Mouse (Mus musculus): ENCODE data around the gene 3110082I17Rik.

3110082I17Rik gene

DNA sequence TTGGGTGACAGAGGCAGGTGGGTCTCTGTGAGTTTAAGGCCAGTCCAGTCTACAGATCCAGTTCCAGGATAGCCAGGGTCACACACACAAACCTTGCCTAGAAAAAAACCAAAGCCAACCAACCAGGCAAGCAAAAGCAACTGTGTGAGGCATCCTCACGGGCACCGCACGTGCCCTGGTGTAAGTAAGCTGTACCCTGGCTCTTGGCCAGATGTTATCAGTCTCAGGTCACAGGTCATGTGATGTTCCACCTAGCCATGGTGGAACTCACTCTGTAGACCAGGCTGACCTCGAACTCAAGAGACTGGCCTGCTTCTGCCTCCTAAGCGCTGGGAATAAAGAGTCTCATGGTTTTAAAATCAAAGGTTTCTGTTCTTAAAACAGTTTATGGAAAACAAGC, 101.1 kb downstream of the 3110082I17Rik start:
- in situ Hi-C loops (cut with MboI, MseI) = loop anchor here (5.0 to 10.0 kb wide), 2 partner anchors 77 to 514 kb away; no protein-coding TSS in a partner anchor

DNA sequence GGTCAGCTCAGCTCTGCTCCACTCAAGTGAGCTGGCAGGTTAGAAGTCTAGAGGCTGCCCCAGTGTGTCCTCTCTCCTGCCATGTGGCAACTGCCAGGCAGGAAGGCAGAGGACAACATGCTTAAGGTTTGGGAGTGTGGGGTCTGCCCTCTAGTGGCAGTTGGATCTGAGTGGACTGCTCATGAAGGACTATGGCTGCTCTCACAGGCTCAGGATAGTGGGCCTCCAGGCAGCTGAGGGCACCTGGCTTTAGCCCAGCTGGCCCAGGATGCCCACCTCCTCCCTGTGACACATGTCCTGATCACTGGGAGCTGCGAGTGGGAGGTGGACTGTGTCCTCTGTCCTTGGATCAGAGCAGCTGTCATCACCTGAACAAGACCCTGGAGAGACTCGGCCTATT, 101.7 kb downstream of the 3110082I17Rik start:
- in situ Hi-C loops (cut with MboI, MseI) = loop anchor here (5.0 to 10.0 kb wide), 2 partner anchors 76 to 514 kb away; no protein-coding TSS in a partner anchor

DNA sequence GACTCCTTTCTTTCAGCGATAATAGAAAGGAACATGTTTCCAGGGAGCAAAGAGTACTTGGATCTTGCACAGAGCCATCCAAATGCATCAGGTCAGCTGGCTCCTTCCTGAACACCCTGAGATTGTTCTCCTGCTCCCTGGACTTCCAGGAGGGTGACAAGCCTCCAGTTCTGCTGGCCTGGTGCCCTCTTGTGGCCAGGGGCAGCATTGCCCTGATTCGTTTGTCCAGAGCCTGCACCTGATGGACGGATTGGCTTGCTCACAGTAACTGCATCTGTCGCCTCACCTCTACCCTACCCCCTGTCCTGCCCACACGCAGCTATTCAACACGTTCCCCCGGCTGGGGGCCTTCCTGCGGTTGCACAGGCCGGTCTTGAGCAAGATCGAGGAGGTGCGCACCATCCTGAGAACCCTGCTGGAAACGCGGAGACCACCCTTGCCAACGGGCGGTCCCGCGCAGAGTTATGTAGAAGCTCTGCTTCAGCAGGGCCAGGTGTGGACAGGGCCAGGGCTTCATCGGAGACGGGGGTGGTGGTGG, 105.0 kb downstream of the 3110082I17Rik start:
- in situ Hi-C loops (cut with MboI, MseI) = loop anchor here (5.0 to 10.0 kb wide), 2 partner anchors 73 to 511 kb away; no protein-coding TSS in a partner anchor

DNA sequence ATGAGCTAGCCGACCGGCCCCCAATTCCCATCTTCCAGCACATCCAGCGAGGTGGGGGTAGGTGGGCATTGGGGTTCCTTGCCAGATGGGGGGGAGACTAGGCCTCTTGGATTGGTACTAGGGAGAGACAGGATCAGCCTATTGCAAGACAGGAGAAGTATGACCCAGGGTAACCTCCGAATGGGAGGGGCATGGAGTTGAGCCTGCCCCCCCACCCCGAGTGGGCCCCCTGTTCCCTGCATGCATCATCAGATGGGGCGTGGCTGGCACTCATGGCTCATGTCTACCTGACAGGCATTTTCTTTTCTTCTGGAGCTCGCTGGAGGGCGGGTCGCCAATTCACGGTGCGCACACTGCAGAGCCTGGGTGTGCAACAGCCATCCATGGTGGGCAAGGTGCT, 106.4 kb downstream of the 3110082I17Rik start:
- in situ Hi-C loops (cut with MboI, MseI) = loop anchor here (10.0 kb wide), 1 partner anchor 509 kb away; no protein-coding TSS in a partner anchor

DNA sequence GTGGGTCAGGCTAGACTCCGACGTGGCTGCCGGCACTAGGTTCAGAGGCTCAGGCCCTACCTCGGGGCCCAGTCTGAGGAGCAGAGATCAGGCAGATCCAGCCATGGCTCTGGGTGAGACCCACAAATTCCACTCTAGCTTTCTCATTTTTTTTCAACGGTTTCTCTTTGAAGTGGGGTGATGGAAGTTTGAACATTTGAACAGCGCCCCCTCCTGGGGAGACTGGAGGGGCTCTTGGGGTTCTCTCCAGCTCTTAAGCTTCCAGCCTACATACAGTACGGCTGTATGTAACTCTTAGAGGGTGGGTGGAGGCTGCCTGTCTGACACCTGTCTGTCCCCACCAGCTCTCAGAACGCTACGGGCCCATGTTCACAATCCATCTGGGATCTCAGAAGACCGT, 106.8 kb downstream of the 3110082I17Rik start:
- in situ Hi-C loops (cut with MboI, MseI) = loop anchor here (10.0 kb wide), 1 partner anchor 509 kb away; no protein-coding TSS in a partner anchor

DNA sequence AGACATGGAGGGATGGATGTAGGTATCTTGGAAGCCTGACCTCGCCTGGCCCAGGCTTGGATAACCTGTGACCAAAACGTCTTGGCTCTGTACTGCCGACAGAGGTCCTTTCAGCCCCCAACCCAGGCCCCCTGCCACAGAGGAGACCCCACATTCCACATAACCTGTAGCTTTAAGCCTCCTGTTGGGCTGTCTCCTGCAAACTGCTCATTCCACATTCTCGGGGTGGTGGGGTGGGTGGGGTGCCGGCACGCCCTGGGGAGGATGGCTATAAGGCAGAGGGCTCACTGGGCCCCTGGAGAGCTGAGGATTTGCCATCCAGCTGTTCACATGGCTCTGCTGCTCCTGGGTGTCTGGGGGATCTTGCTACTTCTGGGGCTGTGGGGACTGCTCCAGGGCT, 108.0 kb downstream of the 3110082I17Rik start, which contains the start of gene Cyp2w1:
Gene Cyp2w1 (plus strand): TSS at position 301 of the 400 bp plus-strand sequence.
- in situ Hi-C loops (cut with MboI, MseI) = loop anchor here (10.0 kb wide), 1 partner anchor 508 kb away; no protein-coding TSS in a partner anchor

DNA sequence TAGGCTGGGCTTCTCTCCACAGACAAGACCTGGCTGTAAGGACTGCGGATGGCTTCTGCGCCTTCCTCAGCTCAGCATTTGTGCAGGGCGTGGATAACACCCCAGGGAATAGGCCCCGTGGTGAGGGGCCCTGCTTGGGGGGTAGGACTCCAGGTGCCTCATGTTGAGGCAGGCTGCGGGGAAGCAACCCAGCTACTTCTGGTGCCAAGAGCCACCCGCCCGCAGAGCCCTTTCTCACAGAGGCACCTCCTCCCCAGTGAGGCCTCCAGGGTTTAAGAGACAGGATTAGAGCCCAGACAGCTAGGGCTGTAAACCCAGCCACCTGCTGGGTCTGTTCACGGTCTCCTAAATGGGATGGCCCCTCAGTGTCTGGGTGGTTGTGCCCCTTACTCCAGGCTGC, 108.7 kb downstream of the 3110082I17Rik start:
- in situ Hi-C loops (cut with MboI, MseI) = loop anchor here (10.0 kb wide), 1 partner anchor 507 kb away; no protein-coding TSS in a partner anchor

DNA sequence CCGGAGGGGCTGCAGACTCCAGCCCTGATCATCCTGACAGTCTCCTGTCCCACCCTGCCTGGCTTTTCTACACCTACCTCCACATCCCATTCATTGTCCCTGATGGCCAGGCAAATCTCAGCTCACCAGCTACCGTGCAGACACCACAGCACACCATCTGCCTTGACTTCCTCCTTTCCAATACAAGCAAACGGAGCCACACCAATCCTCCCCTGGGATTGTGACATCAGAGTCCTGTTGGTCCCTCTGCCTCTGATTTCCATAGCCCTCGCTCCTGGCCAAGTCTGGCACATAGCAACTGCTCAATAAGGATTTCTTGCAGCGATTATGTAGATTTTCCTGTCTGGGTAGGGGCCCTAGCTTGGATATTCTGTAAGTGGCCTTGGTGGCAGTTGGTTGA, 109.2 kb downstream of the 3110082I17Rik start, which contains the start of gene Cox19:
Gene Cox19 (minus strand): TSS at position 285 of the 400 bp plus-strand sequence.
- in situ Hi-C loops (cut with MboI, MseI) = loop anchor here (10.0 kb wide), 1 partner anchor 506 kb away; no protein-coding TSS in a partner anchor

DNA sequence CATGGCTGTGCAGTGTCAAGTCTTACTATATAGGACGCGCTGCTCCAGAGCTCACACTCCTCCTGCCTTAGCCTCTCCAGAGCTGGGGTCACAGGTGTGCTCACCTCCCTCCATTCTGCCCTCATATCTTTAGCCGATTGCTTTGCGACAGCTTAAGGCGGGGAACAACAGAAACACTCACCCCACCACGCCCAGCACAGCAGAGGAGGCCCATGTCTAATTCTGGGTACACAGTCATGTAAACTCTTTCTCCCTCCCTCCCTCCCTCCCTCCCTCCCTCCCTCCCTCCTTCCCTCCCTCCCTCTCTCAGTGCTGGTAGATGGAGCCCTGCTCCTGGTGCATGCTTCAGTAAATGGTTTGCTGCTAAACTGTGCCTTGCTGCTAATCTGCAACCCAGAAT, 110.6 kb downstream of the 3110082I17Rik start:
- in situ Hi-C loops (cut with MboI, MseI) = loop anchor here (10.0 kb wide), 1 partner anchor 505 kb away; no protein-coding TSS in a partner anchor

DNA sequence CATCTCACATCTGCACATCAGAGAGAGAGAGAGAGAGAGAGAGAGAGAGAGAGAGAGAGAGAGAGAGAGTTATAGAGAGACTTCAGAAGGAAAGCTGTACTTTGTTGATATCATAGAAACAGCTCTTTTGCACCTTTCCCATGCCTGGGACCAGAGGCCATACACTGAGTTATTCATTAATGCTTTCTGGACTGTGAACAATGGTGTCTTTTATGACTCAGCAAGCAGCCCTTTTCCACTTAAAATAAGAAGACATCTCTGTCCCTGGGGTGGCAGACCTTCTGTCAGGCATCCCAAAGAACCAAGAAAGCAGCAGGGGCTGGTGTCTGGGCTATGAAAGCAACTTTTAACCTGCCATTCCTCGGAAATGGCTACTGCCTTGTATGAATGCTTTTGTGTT, 113.1 kb downstream of the 3110082I17Rik start:
- in situ Hi-C loops (cut with MboI, MseI) = no loop called here

DNA sequence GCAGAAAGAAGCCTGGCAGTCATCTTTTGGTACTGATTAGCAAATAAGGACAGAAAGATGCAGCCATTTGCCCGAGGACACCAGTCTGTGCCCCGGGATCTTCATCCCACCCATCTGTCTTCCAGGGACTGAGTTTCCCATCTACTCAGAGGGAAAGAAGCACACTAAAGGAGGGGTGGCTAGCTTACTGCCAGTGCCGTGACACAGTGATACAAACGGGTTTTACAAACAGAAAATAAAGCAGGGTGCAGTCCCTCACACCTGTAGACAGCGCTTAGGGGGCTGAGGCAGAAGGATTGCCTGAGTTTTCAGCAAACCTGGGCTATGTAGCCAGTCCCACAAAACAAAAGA, 115.0 kb downstream of the 3110082I17Rik start:
- in situ Hi-C loops (cut with MboI, MseI) = no loop called here

DNA sequence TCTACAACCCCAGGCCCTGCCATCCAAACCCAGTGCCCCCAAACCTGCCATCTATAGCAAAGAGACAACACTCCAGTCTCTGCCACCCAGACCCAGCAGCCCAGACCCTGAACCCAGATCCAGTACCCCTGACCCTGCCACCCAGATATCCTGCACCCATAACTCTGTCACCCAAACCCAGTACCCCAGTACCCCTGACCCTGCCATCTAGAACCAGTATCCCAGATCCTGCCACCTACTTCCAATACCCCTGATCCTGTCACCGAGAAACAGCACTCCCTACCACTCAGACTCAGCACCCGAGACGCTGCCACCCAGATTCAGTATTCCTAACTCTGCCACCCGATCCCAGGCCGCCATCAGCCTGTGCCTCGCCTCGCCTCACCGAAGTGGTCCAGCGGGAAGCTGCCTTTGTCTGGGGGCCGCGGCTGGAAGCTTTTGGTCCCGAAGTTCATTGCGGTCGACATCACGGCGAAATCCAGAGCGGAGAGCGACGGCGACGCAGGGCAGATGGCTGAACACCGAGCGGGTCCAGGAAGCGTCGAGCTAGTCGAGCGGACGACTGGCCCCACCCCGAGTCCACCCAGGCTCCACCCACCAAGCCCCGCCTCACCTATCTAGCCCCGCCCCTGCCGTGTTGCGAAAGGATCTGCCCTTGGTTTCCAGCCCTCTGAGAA, 115.5 kb downstream of the 3110082I17Rik start:
- in situ Hi-C loops (cut with MboI, MseI) = no loop called here

DNA sequence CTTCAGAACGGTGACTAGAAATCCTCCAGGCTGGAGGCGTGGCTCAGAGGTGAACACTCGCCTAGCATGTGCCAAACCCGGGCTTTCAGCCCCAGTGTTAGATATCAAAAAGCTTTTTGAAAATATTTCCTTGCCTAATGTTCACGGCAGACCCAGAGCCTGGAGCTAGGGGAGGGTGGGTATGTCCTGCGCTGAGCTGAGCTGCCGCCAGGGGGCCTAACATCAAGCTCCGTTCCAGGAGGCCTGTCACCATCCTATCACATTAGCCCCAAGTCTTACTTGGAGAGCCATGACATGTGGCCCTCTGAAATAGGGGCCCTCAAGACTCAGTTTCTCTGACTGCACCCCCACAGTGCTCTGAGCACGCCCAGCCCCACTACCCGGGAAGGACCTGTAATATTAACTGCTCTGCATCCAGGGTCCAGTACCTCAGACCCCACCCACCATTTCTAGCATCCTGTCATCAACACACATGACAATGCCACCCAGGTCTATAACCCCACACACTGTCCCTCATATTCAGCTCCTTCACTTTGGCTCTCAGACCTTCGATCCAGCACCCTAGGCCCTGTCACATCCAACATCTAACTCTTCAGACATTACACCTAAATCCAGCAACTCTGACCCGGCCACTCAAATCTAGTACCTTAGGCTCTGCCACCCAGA, 116.2 kb downstream of the 3110082I17Rik start:
- in situ Hi-C loops (cut with MboI, MseI) = no loop called here

DNA sequence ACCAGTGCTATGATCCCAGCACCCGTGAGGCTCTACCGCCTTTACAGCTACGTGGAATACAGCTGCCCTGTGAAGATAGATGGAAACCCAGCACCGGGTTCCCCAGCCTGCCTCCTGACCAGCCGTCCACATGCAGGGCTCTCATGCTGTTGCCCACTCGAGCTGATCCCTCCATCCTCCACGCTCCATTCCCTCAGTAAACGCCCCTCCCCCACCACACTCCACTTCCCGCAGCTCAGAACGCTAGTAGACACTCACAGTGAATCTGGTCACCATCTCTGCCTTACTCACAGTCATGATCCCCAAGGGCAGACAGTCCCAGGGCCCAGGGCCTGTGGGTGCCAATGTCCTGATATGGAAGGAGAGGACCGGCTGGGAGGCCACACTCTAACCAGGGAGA, 121.4 kb downstream of the 3110082I17Rik start:
- in situ Hi-C loops (cut with MboI, MseI) = loop anchor here (10.0 kb wide), 1 partner anchor 464 kb away; no protein-coding TSS in a partner anchor

DNA sequence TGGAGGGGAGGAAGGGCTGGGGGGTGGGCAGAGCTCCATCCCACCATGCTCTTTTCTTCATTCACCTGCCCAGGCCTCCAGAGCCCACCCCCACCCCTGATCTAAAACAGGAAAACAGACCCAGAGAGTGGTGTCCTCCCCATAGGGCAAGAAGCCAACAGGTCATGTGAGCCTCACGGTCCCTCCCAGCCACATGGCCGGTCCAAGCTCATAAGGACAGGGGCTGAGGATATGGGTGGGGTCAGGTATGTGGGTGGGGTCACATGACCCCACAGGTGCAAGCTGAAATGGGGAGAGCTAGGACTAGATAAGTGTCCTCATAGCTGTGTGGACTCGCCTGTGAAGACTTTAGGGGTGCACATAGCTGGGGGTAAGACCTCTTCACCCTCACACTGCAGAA, 121.9 kb downstream of the 3110082I17Rik start:
- in situ Hi-C loops (cut with MboI, MseI) = loop anchor here (10.0 kb wide), 1 partner anchor 464 kb away; no protein-coding TSS in a partner anchor

DNA sequence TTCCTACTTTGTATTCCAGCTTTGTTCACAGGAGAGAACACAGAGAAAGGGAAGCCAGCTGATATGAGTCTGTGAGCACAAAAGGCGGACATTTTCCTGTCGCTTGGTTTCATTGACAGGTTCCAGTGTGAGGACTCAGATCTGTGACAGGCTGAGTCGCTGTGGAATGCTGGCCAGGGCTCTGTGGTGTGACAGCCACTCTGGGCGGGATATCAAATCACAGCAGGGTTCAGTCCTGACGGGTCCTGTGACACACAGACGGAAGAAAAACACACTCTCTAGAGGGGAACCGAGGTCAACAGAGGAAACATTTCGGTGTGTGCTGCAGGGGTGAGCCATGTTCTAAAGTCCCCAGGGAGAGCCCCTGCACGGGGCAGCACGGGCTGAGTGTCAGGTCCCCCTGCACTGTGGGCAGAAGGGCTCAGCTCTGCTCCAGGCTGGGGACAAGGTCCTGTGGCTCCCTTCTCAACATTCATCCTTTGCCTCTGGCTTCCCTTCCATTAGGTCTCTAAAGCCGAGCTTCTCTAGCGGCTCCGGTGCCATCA, 122.4 kb downstream of the 3110082I17Rik start:
- in situ Hi-C loops (cut with MboI, MseI) = loop anchor here (10.0 kb wide), 1 partner anchor 463 kb away; no protein-coding TSS in a partner anchor

DNA sequence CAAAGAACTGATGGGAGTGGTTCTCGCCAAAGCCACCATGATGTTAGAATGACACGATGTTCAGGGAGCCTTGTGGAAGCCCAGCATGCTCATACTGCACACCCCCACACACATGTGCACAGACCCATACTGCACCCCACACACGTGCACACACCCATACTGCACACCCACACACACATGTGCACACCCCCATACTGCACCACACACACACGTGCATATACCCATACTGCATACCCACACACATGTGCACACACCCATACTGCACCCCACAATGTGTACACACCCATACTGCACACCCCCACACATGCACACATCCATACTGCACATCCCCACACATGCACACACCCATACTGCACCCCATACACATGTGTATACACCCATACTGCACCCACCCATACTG, 124.7 kb downstream of the 3110082I17Rik start:
- in situ Hi-C loops (cut with MboI, MseI) = loop anchor here (10.0 kb wide), 1 partner anchor 461 kb away; no protein-coding TSS in a partner anchor

DNA sequence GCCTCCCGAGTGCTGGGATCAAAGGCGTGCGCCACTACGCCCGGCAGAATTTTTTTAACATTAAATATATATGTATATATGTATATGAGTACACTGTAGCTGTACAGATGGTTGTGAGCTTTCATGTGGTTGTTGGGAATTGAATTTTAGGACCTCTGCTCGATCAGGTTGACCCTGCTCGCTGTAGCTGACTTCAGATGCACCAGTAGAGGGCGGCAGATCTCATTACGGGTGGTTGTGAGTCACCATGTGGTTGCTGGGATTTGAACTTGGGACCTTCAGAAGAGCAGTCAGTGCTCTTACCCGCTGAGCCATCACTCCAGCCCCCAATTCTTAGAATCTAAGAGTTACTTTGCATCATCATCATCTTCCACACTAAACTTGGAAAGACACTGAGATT, 125.9 kb downstream of the 3110082I17Rik start:
- in situ Hi-C loops (cut with MboI, MseI) = loop anchor here (10.0 kb wide), 1 partner anchor 460 kb away; no protein-coding TSS in a partner anchor

DNA sequence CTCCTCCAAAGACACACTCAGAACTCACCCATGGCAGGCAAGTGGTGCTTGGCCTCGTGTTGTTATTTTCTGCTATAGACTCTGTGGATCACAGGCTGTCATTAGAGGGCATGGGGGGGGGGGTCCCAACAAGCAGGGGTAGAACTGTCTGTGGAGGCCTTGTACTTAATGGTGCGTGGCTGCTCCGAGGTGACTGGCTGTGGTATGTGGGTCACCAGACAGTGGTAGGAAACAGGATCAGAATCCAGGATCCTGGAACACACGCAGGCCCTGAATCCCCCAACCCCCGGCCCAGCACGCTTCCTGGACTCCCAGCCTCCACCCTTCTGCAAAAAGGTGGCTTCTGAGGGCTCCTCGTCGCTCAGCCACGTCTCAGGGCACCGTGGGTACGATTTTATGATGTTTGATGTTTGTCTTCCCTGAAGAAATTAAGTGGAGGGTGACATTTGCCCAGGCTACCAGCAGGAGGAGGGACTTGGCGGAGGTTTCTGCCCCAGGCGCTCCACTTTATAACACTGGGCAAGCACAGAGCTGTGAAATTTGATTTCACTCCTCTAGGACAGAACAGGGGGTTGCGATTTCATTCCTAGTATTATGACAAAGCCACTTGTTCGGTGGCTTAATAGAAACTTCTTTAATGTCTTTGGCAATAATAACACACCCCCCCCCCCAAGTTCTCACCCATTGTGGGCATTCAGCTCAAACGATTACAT, 126.9 kb downstream of the 3110082I17Rik start:
- in situ Hi-C loops (cut with MboI, MseI) = loop anchor here (10.0 kb wide), 1 partner anchor 459 kb away; no protein-coding TSS in a partner anchor

DNA sequence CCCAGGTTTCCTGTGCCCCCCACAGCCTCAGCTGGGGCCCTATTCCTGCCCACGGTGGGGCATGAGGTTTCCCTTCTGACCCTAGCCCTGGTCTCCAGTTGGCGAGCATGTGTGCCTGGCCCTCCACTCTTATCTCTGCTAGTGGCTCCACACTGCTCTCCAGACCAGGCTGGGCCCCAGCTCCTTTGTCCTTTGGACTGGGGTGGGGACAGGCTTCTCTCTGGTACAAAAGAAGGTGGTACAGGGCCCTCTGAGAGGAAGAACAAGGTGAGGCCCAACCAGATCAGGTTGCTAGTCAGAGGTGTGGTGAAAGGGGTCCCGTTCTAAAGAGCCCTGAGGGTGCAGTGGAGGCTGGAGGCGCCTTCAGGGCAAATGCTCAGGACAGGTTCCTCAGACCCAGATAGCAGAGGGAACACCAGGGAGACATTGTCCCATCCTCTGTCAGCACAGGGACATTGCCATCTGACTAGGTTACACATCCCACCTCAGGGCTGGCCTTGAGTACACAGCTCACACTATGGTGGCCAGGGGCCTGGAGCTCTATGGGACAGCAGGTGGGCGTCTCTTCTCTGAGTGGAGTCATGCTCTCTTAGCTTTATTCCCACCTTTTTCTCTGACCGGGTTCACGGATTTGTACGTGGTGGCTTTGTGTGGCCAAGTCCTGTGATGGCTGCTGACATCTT, 127.6 kb downstream of the 3110082I17Rik start:
- in situ Hi-C loops (cut with MboI, MseI) = loop anchor here (10.0 kb wide), 1 partner anchor 458 kb away; no protein-coding TSS in a partner anchor

All from T-helper 1 cell (primary cell).